Mouse (Mus musculus) bone marrow, adult 2 months (tissue): ENCODE data around the gene Slc35e3.

Experiments
- CTCF ChIP-seq: fragments of 200-500 bp; IDR thresholded peaks from 2 replicates; pipeline ENCODE4 v1.5.1; 2011; ENCODE audit warnings: low read length, control low read depth; ENCODE audit not compliant: control insufficient read depth, insufficient read depth
- POLR2A ChIP-seq: fragments of 200-500 bp; IDR thresholded peaks from 2 replicates; pipeline ENCODE4 v1.6.1; 2011; ENCODE audit warnings: low read depth, mild to moderate bottlenecking, control low read depth, low read length, borderline replicate concordance; ENCODE audit not compliant: control insufficient read depth

DNA sequence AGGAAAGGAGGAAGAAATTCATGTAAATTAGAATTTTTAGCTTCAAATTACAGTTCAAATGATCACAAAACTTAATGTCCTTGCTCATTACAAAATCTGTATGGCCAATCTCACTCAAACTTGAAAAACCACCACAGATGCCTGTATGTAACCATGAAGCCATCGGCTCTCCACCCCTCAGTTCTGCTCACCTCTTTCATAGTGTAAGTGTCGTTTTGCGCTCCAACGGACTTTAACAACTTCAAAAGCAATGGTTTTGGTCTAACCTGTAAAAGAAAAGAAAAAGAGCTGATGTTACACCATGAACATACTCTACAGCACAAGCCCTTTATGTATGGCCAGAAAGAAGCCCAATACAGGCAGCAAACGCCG is 41.2 kb downstream of the Slc35e3 start:
- TF ChIP-seq CTCF (no peak), POLR2A (no peak)
